Mouse (Mus musculus): ENCODE measurements at regions not wholly inside any gene's neighbourhood (a gene's known extent, or its start where the extent isn't known, plus 50 kb on each side); places are given as distances from the start of the nearest gene placed in this dataset.
"Not testable (repeated sequence)": the region's sequence is repeated elsewhere in the genome, so short reads cannot be mapped to it uniquely, and the experiment has no call there.

DNA sequence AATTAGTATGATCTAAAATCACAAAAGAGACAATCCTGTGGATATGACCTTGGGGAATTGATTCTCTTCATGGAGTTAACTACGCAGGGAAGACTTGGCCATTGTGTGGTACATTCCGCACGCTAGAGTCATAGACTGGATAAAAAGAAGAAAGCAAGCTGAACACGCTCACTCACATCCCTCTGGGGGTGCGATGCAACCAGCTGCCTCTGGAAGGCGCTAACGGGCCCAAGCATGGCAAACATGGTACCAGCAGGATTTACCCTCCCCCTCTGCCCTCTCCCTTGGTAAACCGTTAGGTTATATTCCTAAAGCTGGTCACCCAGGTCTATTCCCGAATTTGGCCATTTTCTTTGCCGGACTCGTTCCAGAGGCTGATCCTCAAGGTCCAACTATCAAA lies 102.2 kb upstream of the Dazl start:
- DNase-seq (ENCODE audit: inconsistent age in 2 of 2, low spot score in 1 of 2), result peak in 1 of 2 experiments; percentile 28

DNA sequence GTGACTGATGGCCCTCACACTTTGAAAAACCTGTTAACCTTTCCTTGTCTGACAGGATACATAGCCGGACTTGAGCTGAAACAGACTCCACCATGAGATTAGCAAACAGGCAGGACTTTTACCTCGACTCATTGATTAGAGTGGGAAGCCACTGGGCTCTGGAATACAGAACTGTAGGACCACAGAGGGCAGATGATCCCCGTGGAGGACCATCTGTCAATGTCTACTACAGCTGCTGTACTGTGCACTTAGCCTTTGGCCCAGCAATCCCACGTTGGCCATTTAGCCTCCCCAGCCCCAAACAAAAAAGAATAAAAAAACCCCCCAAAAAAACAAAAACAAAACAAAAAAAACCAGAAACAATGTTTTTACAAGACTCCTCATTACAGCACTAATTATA lies 103.9 kb upstream of the Dazl start:
- DNase-seq (ENCODE audit: inconsistent age in 2 of 2, low spot score in 1 of 2), result peak in 1 of 2 experiments; percentile 15

DNA sequence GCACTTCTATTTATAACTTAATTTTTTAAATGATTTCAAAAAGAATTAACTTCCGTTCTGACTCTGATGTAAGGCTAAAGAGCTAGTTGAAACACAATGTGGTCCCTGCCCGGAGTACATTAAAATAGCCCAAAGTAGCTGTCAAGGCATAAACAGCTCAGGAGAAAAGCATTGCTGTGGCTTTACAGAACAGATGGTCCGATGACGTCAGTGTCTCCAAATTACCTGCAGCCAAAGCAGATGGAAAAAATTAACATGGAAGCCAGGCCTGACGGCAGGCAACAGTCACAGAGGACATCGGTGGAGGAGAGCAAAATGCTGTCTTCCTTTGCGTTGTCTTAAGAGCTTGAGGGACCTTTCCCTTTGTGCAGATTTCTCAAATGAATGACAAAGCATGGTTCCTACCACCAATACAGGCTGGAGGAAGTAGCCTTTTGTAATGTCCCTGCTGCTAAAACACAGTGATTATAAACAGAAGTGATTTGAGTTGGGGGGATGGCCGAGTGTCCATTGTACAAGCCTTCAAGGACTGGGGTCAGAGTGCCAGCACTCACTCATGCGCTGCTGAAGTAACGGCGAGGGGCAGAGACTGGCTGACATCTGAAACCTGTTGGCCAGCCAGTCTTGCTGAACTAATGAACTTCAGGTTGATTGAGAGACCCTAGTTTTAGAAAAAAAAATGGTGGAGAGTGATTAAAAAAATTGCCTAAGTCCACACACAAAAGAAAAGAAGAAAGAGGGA lies 101.8 kb upstream of the Plcl2 start:
- peak in 1 of 2 experiments; percentile 33 for DNase-seq (ENCODE audit: inconsistent age in 2 of 2, low spot score in 1 of 2)

DNA sequence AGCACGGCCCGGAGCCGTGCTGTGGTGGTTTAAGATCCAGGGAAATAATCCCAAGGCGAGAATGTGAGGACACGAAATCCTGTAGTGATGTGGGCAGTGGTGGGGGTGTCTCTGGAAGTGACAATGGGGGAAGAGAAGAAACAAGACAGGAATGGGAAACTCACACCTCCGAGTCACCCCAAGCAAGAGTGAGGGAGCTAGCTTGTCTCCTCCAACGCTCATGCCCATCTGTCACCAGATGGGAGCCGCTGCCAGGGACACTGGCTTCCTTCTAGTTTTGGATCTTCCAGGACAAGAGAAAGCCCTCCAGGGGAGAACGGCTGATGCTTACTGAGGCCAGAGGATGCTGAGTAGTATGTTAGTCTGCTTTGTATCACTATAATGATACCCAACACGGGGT lies 100.6 kb upstream of the Plcl2 start:
- DNase-seq (ENCODE audit: inconsistent age in 2 of 2, low spot score in 1 of 2), result no peak

DNA sequence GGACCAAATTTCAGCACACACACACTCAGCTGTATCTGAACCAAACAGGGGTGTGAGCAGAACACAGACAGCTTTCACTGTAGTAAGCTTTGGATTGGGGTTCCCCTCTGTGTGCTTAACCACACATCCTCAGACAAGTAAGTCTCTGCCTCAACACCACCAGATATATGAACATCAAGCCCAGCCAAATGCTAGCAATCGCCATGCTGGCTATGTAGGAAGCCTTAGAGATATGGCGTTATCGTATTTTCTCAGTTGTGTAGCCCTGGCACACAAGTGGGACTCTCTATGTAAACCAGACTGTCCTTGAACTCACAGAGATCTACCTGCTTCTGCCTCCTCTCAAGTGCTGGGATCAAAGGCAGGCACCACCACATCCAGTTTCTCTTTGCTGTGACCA lies 99.9 kb upstream of the Plcl2 start:
- DNase-seq (ENCODE audit: inconsistent age in 2 of 2, low spot score in 1 of 2), result no peak

DNA sequence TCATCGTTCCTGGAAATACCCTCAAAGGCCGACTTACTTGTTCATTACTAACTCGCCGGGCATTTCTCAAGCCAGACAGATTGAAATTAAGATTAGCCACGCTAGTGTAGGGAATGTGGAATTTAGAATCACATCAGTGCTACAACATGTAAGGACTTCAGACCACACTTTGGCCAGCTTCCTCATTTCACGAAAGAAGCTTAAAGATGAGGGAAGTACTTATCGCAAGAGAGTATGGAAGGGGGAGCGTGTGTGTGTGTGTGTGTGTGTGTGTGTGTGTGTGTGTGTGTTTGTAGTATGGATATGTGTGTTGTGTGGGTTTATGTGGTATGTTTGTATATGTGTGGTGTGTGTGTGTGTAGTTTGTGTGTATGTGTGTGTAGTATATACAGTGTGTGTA lies 99.3 kb upstream of the Plcl2 start:
- no peak for DNase-seq (ENCODE audit: inconsistent age in 2 of 2, low spot score in 1 of 2)

DNA sequence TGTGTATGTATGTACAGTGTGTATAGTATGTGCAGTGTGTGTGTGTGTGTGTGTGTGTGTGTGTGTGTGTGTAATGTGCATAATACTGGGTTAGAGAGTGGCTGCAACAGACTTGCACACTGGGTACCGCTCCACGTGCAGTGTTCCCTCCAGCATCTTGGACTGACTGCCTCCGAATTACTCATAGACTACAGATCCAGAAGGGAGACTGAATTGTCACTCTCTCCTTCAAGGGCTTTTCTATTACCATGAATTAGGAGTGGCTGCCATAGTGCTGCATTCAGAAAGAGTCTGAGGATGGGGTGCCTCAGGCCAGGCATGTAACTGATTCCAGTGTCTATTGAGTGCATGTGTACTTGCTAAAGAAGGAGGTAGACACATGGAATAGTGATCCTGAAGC lies 98.9 kb upstream of the Plcl2 start:
- no peak for DNase-seq (ENCODE audit: inconsistent age in 2 of 2, low spot score in 1 of 2)

DNA sequence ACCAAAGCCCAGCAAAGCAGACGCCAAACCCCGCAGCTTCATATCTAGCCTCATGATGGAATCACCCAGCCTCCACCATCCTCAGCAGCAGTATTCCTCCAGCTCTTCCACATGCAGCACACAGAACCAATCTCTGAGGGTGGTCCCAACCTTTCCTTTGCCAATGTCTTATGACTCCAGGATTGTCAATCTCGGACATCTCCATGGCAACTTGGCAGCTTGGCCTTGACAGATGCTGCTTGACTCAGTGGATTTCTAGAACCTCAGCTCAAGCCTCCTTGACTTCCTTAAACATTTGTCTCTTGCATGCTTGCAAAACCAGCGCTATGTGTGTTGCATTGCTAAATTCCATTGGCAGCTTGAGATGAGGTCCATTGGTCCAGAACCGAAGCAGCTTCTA lies 96.8 kb upstream of the Plcl2 start:
- DNase-seq (ENCODE audit: inconsistent age in 2 of 2, low spot score in 1 of 2), result no peak

DNA sequence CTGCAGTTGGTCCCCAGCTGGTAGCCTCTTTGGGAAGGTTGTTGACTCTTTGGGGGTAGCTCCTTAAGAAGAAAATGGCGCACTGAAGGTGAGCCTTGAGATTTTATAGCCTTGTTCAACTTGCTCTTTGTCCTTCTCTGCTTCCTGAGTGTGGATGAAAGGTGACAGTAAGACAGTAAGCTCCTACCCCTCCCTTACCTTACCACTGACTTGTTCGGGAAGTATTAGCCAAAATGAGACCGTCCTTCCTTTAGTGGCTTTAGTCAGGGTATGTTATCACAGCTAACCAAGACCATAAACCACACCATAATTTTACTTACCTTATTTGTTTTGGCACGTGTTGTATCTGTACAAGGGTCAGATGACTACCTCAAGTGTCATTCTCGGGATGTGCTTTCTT lies 95.3 kb upstream of the Plcl2 start:
- no peak for DNase-seq (ENCODE audit: inconsistent age in 2 of 2, low spot score in 1 of 2)

DNA sequence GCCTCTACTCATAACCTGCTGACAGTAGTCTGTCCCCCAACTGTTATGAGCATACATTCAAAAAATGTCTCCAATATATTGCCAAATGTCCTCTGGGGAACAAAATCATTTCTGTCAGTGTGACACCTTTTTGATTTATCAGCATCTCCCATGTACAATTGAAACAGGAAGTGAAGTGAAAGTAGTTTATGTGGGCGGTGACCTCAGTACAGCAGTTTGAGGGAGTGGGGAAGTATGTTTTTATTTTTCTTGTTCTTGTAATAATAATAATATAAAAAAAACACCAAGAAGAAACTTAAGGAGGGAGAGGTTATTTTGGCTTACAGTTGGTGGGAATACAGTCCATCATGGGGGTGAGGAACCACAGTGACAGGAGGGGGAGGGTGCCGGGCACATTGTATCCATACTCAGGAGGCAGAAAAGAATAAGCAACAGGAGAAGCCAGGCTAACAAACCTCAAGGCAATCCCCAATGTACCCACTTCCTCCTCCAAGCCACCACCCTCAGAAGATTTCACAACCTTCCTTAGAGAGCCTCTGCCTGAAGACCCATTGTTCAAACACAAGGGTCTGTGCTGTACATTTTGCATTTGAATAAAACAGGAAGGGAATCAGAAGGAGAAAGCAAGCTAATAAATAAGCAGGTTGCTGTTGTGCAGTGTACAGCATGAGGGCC lies 93.7 kb upstream of the Plcl2 start:
- no peak for DNase-seq (ENCODE audit: inconsistent age in 2 of 2, low spot score in 1 of 2)

DNA sequence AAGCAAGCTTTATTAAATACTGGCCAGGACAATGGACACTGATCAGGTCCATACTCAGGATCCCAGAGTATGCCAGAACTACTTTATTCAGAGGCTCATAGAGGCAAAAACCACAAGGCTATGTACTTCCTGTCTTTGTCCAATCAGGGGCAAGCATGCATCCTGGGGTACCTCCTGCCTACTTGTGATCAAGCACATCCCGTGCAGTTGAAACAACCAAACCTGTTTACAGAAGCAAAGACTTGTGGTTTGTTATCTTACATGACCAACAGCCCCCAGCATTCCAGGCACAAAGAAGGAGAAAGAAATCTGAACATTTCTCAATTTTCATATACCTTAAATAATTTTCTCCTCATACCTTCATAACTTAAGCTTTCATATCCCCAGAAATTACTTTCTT lies 93.1 kb upstream of the Plcl2 start:
- no peak for DNase-seq (ENCODE audit: inconsistent age in 2 of 2, low spot score in 1 of 2)

DNA sequence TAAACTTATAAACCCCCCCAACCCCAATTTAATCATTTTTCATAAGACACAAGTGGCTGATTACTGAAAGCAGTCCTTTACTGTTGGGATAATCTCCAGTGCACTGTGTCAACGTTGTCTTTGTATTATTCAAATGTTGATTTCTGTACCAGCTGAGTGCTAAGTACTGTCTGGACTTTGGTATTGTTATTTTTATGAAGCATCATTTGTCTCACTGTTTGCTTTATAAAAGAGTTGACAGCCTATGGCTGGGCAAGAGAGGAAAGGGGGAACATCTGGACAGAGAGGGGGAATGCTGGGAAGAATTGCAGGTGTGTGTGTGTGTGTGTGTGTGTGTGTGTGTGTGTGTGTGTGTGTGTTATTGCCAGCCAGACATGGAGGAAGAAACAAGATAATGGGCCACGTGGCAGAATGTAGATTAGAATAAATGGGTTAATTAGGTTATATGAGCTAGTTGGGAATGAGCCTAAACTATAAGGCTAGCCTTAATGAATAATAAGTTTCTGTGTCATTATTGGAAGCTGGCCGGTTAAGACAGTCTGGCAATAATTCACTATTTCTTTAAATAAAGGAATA lies 92.6 kb upstream of the Plcl2 start:
- no peak for DNase-seq (ENCODE audit: inconsistent age in 2 of 2, low spot score in 1 of 2)

DNA sequence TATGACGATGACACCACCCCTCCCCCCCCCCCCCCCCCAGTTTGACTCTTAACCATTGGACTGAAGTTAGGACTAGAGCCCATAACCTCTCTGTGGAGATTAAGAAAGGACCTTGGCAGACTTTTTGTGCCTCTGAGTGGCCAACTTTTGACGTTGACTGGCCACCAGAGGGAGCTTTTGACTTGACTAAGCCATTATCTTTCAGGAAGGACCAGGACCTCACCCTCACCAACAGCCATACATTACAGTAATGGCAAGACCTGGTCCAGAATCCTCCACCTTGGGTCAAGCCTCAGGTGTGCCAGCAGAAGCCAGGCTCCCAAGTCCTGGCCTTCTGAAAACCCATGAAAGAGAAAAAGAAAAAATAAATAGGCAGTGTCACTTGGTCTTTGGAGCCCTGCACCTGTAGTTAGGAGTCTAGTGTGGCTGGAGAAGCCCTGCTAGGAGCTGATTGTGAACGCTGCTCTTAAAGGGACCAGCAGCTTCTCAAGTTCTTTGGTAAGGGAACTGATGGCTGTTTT lies 90.3 kb upstream of the Plcl2 start:
- peak; percentile 69 to 88 for DNase-seq (ENCODE audit: inconsistent age in 2 of 2, low spot score in 1 of 2)

DNA sequence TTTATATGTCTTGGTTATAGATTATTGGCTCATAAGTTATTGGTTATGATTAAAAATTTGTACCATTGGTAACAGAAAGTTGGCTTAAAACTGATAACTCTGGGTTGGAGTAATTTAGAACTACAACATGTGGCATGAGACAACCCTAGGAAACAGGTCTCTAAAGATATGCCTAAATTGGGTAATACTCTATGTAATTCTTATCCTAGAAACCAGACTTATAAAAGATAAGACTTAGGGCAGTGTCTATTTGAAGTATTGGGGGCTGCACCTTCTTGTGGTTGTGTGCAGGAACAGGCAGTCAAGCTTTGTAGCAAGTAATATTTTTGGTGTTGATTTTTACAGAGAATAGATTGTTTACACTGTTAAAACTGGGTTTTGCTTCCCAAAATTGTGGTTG lies 89.7 kb upstream of the Plcl2 start:
- DNase-seq (ENCODE audit: inconsistent age in 2 of 2, low spot score in 1 of 2), result not testable (repeated sequence)

DNA sequence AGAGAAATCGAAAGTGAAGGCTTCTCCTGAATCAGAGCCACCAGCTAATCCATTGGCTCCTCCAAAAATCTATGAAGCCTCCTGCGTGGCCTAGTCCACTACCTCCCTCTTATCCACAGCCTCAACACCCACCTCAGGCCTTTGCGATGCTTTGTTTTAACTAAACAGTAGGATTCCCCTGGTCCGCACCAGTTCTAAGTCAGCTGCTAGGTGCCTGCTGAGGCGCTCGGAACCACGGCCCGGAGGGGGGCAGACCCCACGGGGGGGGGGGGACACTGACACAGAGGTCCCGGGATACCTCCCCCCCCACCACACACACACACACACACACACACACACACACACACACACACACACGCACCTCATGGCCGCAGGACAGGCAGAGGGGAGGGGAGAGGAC lies 89.2 kb upstream of the Plcl2 start:
- DNase-seq (ENCODE audit: inconsistent age in 2 of 2, low spot score in 1 of 2), result no peak

DNA sequence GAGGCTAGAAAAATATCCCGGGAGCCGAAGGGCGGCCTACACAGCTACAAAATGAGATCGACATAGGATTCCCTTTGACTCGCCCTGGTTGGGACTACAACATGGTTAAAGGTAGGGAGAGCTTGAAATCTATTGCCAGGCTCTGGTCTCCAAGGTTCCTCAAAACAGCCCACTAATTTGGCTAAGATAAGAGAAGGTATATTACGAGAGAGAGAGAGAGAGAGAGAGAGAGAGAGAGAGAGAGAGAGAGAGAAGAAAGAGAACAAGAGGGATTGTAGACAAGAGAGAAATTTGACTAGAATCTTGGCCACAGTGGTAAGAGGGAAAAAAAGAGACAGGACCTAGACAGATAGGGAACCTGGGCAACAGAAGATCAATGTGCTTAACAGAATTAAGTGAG lies 88.5 kb upstream of the Plcl2 start:
- DNase-seq (ENCODE audit: inconsistent age in 2 of 2, low spot score in 1 of 2), result no peak

DNA sequence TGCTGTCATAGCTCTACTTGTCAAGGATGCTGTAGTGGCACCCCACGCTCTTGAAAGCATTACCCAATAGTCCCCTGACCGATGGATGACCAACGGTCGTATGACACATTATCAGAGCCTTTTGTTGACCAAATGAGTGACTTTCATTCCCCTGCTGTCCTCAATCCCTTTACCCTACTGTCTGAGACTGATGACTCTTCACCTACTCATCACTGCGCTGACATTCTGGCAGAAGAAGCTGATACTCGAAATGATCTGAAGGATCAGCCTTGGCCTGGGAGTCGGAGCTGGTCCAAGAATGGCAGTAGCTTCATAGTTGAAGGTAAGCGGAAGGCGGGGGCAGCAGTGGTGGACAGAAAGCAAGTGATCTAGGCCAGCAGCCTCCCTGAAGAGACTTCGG lies 87.7 kb upstream of the Plcl2 start:
- peak; percentile 57 to 84 for DNase-seq (ENCODE audit: inconsistent age in 2 of 2, low spot score in 1 of 2)

DNA sequence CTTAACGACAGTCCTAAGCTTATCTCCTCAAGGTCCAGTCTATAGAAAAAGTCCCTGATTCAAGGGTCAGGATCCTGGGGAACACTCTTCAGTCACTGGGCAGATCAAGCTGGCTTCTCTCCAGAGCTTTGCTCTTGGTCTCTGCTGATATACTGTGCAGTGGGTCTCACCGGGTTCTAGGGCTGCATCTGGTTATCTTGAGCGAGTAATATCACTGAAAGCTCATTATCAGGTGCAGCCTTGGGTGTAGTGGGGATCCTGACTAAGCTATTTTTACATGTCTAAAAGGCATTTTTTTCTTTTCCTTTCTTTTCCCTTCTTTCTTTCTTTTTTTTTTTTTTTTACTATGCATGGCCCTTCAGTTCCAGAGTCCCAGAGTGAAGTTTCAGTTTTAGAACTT lies 84.1 kb upstream of the Plcl2 start:
- DNase-seq (ENCODE audit: inconsistent age in 2 of 2, low spot score in 1 of 2), result peak in 1 of 2 experiments; percentile 39

DNA sequence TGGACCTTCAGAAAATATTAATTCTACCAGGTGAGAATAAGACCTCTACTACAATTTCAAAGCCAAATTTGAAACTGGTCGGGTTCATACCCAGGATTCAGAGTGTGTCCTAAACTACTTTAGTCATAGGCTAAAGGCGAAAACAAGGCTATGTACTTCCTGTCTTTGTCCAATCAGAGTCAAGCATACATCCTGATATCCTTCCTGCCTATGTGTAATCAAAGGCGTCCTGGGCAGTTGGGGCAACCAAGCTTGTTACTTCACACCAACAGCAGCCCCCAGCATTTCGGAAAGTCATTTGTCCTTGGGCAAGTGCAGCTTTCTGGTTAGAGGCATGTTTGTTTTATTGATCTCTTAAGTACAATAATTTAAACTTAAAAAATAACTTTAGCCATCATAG lies 83.7 kb upstream of the Plcl2 start:
- no peak for DNase-seq (ENCODE audit: inconsistent age in 2 of 2, low spot score in 1 of 2)

DNA sequence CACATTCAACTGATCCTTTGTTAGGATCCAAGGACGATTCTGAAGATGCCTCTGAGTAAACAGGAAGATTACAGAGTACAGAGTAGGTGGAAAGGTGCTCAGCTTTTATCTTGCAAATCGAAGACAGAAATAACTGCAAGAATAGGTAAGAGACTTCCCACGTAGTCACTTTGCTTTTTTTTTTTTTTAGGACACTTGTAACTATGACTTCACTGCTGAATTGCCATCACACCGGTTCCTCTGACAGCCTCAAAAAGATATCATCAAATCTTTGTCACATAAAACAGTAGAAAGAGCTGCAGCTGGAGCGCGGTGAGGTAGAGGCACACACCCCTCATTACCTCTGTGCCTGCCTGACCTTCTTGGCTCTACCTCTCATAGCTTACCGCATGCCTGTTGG lies 83.1 kb upstream of the Plcl2 start:
- no peak for DNase-seq (ENCODE audit: inconsistent age in 2 of 2, low spot score in 1 of 2)

DNA sequence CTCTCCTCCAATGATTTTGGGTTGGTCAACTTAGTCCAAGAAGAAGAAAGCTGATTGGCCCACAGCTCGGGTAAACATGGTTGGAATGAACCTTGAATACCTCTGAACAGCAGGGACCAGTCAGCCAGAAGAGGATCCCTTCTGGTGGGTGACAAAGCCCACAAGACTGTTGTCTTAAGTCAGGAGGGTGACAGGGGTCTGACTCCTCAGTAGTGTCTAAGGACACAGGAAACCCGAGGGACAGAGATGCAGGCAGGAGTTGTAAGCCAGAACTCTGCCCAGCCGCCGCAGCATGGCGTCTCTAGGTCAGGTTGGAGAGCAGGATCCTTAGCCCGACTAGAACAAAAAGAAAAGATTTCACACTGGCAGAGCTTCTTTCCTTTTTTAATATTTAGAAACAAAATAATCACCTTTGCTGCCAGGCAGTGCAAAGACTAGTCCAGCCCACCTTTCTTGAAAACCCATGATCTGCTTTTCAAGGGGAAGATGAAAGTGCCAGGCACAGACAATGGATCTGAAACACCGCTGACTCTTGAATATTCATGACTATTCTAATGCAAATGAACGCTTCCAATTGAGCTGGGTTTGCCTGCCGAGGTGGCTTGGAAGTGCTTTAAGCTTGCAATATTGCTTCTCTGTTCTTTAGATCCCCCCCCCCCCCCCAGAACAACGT lies 81.7 kb upstream of the Plcl2 start:
- DNase-seq (ENCODE audit: inconsistent age in 2 of 2, low spot score in 1 of 2), result no peak

Measured in adrenal gland, adult (tissue).